Mouse (Mus musculus) stomach, postnatal 0 days (tissue): ENCODE results near the gene Ocrl. TPM values are rescaled to one million over a fixed set of nuclear protein-coding genes. Genes with fewer than 3 reads are reported as not detected.

ENCODE experiments used
- ATAC-seq: fragments of 200-750 bp; cut with Nextera tagmentation; 2 replicates; pipeline ENCODE4 v1.8.0; 2017; ENCODE audit not compliant: low FRiP score, low TSS enrichment
- DNase-seq: peaks from one replicate; pipeline ENCODE4 v3.0.0-alpha.2; 2016; ENCODE audit warnings: low spot score
- H3K27ac ChIP-seq: fragments of 300-500 bp; sonication (generic); replicated peaks from 2 replicates; pipeline ENCODE4 v1.5.1; 2014; ENCODE audit warnings: mild to moderate bottlenecking, control low read depth
- H3K27me3 ChIP-seq: fragments of 300-500 bp; sonication (generic); 2 replicates; pipeline ENCODE4 v1.6.1; 2014; ENCODE audit warnings: low read length; ENCODE audit not compliant: control insufficient read depth, insufficient read depth
- H3K36me3 ChIP-seq: fragments of 300-500 bp; sonication (generic); 2 replicates; pipeline ENCODE4 v1.6.1; 2014; ENCODE audit warnings: low read length, mixed read lengths; ENCODE audit not compliant: control insufficient read depth, insufficient read depth
- H3K4me1 ChIP-seq: fragments of 300-500 bp; sonication (generic); replicated peaks from 2 replicates; pipeline ENCODE4 v1.6.1; 2014; ENCODE audit warnings: antibody characterized with exemption; ENCODE audit not compliant: control insufficient read depth, insufficient read depth
- H3K4me2 ChIP-seq: fragments of 300-500 bp; sonication (generic); replicated peaks from 2 replicates; pipeline ENCODE4 v1.6.1; 2014; ENCODE audit warnings: low read depth, mild to moderate bottlenecking, control low read depth, moderate library complexity
- H3K4me3 ChIP-seq: fragments of 300-500 bp; sonication (generic); 2 replicates; pipeline ENCODE4 v1.5.1; 2014; ENCODE audit warnings: low read depth, low read length, control low read depth
- H3K9ac ChIP-seq: fragments of 300-500 bp; sonication (generic); 2 replicates; pipeline ENCODE4 v1.6.1; 2014; ENCODE audit warnings: mild to moderate bottlenecking, low read length, control low read depth, mixed read lengths
- H3K9me3 ChIP-seq: fragments of 300-500 bp; sonication (generic); 2 replicates; pipeline ENCODE4 v1.6.1; 2016; ENCODE audit warnings: low read length; ENCODE audit not compliant: control insufficient read depth
- CTCF ChIP-seq: IDR thresholded peaks from 2 replicates; pipeline ENCODE4 v1.5.1; 2016; ENCODE audit warnings: antibody characterized with exemption, low read depth, mild to moderate bottlenecking, moderate library complexity
- EP300 ChIP-seq: optimal IDR thresholded peaks from 2 replicates; pipeline ENCODE3; 2016; ENCODE audit warnings: antibody characterized with exemption
- WGBS: fragments of 180-500 bp; shearing (Covaris S2); extraction: QIAGEN DNeasy Blood & Tissue Kit; methylation state at CpG from one replicate; pipeline ENCODE4 v1.1.7; 2014; 5-methylcytosine and 5-hydroxymethylcytosine counted together
- polyA plus RNA-seq: library from polyadenylated mRNA; unstranded; fragments of >200 nt; fragmentation: Nextera tagmentation; extraction: Ambion mirVana; gene quantifications from 2 replicates; pipeline ENCODE4 v1.2.1, GENCODE M21; 2015

Ocrl gene
- 7.0 and 8.1 TPM in 2 replicates for polyA plus RNA-seq

DNA sequence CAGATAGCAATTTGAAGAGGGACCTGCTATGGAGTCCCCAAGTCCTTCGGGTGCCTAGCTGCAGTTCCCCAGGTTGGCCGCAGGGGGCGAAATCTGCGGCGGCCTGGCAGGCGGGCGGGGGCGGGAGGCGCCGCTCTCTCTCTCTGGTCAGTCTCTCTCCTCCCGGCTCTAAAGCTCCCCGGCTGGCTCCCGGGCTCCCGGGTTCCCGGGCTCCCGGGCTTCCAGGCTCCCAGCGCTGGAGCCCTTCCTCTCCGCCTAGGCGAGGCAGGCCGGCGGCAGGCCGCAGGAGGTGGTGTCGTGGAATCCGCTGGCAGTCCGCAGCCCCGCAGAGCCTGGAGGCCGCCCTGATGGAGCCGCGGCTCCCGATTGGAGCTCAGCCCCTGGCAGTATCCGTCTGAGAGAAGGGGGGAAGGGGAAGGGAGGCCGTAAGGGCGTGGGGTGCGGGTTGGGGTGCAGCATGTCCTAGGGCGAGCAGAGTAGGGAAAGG lies at the start of gene Ocrl:
Gene Ocrl, plus strand, starts transcription at position 82 of the 487 bp plus-strand sequence.
- whole genome bisulfite sequencing: 7% methylated on average over 31 of the region's 35 CpGs
- Histone ChIP-seq H3K4me3 (peak within 1 kb of the TSS; percentile 64), H3K4me2 (peak within 1 kb of the TSS; percentile 51), H3K4me1 (no peaks in the 10 kb centered on the region), H3K9me3 (no peaks in the 10 kb centered on the region), H3K27ac (peak within 1 kb of the TSS; percentile 74), H3K27me3 (no peaks in the 10 kb centered on the region), H3K36me3 (no peaks in the 10 kb centered on the region), H3K9ac (peak within 1 kb of the TSS; percentile 74)
- DNase-seq (peak; percentile 72), ATAC-seq (peak; percentile 89)
- TF ChIP-seq EP300: no peak
- peak; percentile 76 for TF ChIP-seq CTCF

DNA sequence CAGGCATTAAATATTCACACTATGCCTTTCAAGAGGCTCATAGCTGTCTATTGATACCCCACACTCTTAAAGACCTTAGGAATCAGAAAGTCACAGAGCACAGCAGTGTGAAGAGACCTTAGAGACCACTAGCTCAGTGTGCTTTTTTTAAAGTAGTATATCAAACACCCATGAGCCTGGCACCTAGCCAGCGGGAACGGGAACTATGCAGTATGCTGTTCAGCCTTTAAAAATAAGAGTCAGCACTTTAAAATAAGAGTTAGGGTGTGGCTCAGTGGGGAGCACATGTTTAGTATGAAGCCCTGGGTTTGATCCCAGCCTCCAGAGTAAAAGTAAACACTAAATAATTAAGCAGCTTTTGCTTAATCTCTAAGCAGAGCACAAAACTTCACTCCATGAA lies 32.1 kb upstream of the Ocrl start:
- no peaks in the 10 kb centered on the region for H3K27me3 ChIP-seq
- no peak overlapping the region for H3K27ac ChIP-seq
- peak; percentile 35 for DNase-seq
- no peak overlapping the region for H3K4me2 ChIP-seq
- 40% methylated on average over 2 of the region's 2 CpGs for WGBS
- H3K9me3 ChIP-seq: no peaks in the 10 kb centered on the region
- H3K4me1 ChIP-seq: no peaks in the 10 kb centered on the region
- no peak for ATAC-seq
- H3K4me3 ChIP-seq: no peak overlapping the region
- no peak for TF ChIP-seq CTCF
- TF ChIP-seq EP300: no peak
- H3K36me3 ChIP-seq: no peaks in the 10 kb centered on the region
- H3K9ac ChIP-seq: no peak overlapping the region

DNA sequence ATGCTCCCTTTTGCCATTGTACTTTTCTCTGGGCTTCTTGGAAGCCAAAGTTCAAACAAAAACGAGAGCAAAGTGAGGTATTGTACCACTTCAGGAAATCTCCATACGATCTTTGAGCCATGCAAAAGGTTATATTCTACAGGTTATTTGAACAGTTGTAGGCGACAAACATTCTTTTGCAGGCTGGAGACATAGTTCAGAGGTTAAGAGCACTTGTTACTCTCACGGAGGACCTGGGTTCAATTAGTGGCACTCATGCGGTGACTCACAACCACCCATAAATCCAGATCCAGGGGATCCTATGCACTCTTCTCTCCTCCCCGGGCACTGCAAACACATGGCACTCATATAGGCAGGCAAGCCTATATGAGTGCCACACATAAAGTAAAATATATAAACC lies 29.4 kb upstream of the Ocrl start:
- 72% methylated on average over 6 of the region's 6 CpGs for WGBS
- Histone ChIP-seq H3K4me2 (no peak overlapping the region), H3K9me3 (no peaks in the 10 kb centered on the region), H3K27me3 (no peaks in the 10 kb centered on the region), H3K4me3 (no peak overlapping the region), H3K9ac (no peak overlapping the region), H3K27ac (no peak overlapping the region), H3K4me1 (no peaks in the 10 kb centered on the region), H3K36me3 (no peaks in the 10 kb centered on the region)
- ATAC-seq: no peak
- DNase-seq: no peak
- no peak for TF ChIP-seq EP300
- no peak for TF ChIP-seq CTCF

DNA sequence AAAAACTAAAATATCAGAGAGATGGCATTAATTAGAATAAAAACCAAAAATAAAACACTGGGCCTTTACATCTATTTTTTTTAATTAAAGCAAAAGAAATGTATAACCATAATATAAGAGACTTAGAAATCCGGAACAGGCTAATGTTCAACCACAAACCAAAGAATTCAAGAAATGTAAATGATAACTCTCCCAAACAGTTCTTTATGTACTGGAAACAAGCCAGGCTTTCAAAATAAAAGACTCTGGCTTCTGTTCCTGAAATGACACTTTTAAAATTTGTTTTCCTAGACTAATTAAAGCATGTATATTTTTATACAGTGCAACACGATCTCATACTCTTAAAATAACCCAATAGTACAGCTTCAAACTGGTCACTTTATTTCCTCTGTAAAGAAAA lies 24.8 kb upstream of the Ocrl start:
- Histone ChIP-seq H3K4me2 (no peak overlapping the region), H3K9me3 (no peaks in the 10 kb centered on the region), H3K27ac (no peak overlapping the region), H3K4me1 (no peaks in the 10 kb centered on the region), H3K4me3 (no peak overlapping the region), H3K27me3 (no peaks in the 10 kb centered on the region), H3K9ac (no peak overlapping the region), H3K36me3 (no peaks in the 10 kb centered on the region)
- ATAC-seq: no peak
- TF ChIP-seq CTCF: no peak
- no peak for TF ChIP-seq EP300
- WGBS: 29% methylated on average over 2 of the region's 2 CpGs
- no peak for DNase-seq

DNA sequence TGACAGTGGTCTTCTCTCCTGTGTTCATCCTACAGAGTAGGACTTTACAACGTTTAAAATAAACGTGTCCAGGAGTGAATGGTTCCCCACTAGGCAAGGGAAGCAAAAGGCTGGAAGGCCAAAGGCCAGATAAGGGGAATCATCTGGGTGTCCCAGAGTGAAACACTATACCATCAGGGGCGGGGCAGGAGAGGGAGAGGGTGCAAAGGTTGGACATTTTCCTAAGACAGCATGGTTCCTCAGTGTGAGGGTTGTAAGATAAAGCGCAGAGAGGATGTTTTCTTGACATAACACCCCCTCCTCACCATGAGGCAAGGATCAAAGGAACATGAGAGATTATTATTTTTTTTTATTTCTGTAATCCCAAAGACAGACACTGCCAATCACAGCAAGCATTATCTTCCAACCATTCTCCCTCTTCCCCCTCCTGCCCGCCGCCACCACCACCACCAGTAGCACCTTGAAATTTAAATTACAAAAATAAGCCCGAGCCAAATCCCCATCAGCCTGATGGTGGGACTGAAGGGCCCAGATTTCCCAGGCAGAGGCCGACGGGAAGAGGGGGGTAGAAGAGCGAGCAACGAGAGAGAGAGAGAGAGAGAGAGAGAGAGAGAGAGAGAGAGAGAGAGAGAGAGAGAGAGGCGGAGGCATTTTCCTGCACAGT lies 20.8 kb upstream of the Ocrl start:
- peak overlapping the region; percentile 59 for H3K9ac ChIP-seq
- no peak overlapping the region for H3K27ac ChIP-seq
- no peaks in the 10 kb centered on the region for H3K9me3 ChIP-seq
- TF ChIP-seq EP300: no peak
- TF ChIP-seq CTCF: no peak
- ATAC-seq (no peak), DNase-seq (no peak)
- H3K4me2 ChIP-seq: peak overlapping the region; percentile 63
- H3K4me1 ChIP-seq: no peaks in the 10 kb centered on the region
- WGBS: 17% methylated on average over 10 of the region's 12 CpGs
- H3K36me3 ChIP-seq: no peaks in the 10 kb centered on the region
- H3K4me3 ChIP-seq: peak overlapping the region; percentile 54
- H3K27me3 ChIP-seq: no peaks in the 10 kb centered on the region

DNA sequence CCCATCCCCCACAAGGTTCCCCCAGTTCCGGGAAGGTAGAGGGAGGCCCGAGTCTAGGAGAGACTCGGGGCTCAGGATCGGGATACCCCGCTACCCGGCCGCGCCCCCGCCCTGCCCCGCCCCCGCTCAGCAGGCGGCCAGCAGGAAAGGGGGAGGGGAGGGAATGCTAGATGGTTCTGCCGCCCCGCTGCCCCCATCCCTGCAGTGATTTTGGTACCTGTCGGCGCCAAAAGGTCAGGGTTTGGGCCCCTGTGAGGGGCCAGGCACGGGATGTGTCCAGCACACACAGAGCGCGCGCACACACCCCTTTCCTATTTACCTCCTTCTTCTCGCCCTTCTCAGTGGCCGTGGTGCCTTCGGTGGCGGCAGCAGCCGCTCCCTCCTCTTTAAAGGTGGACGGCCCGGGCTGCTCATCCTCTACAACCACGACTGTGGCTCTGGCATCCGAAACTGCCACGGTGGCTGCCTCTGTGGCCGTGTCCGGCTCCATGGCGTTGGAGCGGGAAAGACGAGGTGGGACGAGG lies 20.2 kb upstream of the Ocrl start:
- H3K4me2 ChIP-seq: peak overlapping the region; percentile 63
- no peaks in the 10 kb centered on the region for H3K36me3 ChIP-seq
- H3K4me1 ChIP-seq: no peaks in the 10 kb centered on the region
- H3K4me3 ChIP-seq: peak overlapping the region; percentile 54
- H3K27me3 ChIP-seq: no peaks in the 10 kb centered on the region
- H3K9ac ChIP-seq: peak overlapping the region; percentile 59
- no peaks in the 10 kb centered on the region for H3K9me3 ChIP-seq
- H3K27ac ChIP-seq: peak overlapping the region; percentile 61; the same call in 1 of the 2 replicates
- DNase-seq (peak; percentile 27), ATAC-seq (peak; percentile 57)
- 26% methylated on average over 16 of the region's 36 CpGs for WGBS
- TF ChIP-seq EP300: no peak
- TF ChIP-seq CTCF: no peak
